Mouse (Mus musculus): ENCODE measurements around the gene Kdm4d. TPM values are rescaled to one million over a fixed set of nuclear protein-coding genes. Genes with fewer than 3 reads are reported as not detected.

Gene Kdm4d
- 1 to 10 TPM; 2.3 to 2.4 TPM for total RNA-seq (2021)

DNA sequence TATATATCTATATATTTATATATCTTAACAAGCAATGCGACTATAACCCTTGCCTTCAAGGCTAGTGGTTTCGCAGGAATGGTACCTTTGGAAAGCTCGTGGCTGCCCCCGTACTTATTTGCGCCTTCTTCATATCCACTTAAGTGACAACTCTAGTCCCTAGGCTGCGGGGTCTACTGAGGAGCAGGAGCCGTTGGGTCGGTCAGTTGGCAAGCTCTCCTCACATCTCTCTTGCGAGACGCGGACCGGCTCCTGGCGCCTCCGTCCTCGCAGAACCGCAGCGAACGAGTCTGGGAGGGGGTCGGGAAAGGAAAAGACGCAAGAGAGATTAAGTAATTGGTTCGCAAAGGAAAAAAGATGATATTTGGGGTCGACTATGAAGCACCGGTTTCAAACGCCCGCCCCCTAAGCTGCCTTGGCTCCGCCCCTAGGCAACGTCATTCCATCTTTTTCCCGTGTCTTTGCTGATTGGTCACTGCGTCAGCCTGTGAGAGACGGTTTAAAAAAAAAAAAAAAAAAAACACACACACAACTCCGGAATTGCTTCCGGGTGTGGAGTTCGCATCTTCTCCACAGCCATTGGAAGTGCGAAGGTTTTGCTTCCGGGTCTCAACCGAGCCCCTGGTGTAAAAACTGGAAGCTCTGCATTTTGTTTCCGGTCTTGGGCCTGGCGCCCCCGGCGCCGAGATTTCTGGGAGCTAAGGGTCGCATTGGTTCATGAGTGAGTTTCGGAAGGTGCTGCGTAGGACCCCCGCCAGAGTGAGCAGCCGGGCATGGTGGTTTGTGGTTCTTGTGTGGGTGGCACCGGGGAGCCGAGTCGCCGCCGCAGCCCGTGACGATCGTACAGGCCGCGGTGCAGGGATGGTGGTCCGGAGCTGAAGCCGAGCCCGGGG lies at the start of gene Kdm4d, which contains the start of gene Cwc15:
Gene Kdm4d (minus strand): TSS at position 460 of the 893 bp plus-strand sequence.
Gene Cwc15 (plus strand): TSS at position 595 of the 893 bp plus-strand sequence.
- intact Hi-C loops (cut with DNase I) = loop anchor here (5.0 to 10.0 kb wide), 2 partner anchors 118 to 665 kb away; partner anchors contain the start of gene Endod1
- peak; percentile 94 for DNase-seq (ENCODE audit: low spot score in 2 of 2)

DNA sequence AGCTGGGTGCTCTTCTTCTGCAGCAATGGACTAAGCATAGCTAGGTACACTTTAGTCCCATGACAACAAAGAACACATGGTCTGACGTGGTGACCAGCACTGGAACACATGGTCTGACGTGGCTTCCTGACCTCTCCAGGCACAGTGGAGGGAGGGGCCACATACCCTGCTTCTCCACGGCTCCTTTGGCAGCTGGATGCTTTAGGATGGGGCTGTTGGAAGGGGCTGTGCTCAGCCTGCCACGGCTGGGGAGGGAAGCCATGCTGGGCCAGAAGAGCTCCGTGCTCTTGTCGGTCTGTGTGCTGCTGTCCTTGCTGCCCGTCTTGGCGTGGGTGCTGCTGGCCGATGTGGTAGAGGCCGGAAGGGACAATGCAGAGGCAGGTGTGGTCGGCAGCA lies 48.1 kb upstream of the Kdm4d start:
- no peak for DNase-seq (ENCODE audit: low spot score in 2 of 2)
- intact Hi-C loops (cut with DNase I) = no loop called here

DNA sequence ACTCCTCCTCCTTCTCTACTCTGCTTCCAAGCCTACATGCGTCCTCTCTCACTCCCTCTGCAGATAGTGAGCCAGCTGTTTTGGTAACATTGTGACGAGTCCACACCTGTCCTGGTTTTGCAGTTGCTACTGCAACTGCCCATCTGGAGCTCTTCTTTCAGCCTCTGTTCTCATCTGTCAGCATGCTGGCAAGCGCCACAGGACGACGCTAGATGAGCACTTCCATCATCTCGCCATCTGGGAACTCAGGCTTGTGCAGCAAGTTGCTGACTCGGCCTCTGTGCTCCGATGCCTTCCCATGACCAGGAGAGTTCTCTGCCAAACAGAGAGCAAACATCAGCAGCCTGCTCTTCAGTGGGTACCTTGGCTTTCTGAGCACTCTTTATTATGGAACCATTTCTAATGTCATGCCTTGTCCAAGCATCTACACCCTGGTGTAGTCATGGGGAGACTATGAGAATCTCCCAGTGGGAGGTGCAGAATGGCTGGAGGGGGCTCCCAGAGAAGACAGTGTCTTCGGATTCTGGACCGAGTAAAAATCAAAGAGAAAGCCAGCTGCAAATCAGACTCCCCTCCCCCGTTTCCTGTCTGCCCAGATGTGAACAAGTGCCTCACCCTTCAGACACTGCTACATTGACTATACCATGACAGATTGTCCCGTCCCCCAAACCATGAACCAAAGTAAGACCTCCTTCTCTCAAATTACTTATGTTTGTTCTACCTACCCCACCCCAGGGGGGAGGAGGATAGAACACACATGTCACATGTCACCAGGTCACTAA lies 47.5 kb upstream of the Kdm4d start:
- intact Hi-C loops (cut with DNase I) = no loop called here
- no peak for DNase-seq (ENCODE audit: low spot score in 2 of 2)

DNA sequence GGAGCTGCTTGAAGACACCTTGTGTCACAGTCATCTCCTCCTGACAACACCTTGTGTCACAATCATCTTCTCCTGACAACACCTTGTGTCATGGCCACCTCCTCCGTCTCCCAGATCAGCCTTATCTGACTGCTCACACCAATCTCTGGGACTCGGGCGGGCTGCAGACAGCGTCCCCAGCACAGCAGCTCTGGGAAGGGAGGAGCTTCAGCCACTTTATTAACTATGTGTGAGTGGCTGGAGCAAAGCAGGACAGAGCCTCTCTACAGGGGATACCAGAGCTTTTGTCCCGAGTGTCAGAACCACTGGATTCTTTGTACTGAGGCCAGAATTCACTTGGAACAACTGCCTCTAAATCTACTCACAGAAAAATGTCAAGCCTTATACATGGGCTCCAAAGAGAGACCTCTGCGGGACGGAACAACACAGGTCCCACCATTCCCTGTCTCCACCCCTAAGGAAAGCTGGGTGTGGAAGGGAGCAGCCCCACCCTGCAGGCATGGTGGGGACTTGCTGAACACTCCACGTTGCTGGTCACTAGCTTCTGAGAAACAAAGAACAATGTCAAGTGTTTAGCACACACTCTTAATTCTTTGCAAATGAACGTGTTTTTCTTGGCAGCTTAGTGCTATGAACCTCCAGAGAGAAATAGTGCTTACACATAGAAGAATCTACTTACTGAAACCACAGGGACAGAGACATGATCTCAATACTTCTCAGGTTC lies 43.9 kb upstream of the Kdm4d start:
- intact Hi-C loops (cut with DNase I) = no loop called here

DNA sequence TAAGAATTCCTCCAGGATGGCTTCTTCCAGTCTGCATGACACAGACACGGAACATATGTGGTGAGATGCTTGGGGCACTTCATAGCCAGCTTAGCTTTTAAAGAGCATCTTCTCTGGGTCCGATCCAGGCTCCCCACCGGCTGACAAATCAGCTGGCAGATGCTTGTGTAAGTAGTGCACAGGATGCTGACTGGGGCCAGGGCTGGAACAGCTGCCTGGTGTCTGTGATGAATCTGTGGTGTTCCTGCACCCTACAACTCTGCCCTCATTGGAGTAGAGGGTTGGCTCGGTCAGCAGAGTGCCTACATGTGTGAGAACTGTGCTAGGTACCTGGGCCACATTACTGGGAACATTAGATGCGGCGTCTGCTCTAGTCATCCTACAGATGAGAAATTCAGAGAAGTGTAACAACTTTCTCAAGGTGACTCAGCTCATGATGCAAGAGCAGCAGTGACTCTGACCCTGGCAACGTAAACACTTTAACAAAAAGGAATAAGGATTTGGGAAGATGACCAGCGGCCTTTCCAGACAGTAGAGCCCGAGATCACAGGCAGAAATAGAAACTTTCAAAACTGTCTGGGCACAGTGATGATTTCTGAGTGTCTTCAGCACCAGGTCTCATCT lies 34.7 kb upstream of the Kdm4d start:
- DNase-seq (ENCODE audit: low spot score in 2 of 2) = no peak
- intact Hi-C loops (cut with DNase I) = no loop called here

More for the DNA sequence above, 43.9 kb upstream of the Kdm4d start:
- DNase-seq (ENCODE audit: low spot score in 2 of 2) = no peak

DNA sequence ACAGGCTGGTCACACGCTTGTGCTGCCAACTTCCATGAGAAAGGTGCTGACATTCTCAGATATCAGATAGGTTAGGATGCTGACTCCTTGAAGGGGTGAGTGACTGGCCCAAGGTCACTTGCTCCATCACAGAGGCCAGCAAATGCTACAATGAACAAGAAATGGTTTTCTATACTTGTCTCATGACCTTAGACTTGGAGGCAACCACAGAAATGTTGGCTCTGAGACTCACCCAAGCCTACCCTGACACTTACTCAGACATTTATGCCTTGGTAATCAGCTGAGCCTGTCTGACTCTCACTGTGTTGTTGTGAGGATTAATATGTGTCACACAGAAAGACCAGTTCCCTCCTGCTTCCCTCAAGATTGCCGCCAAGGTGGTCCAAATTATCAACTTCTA lies 33.4 kb upstream of the Kdm4d start:
- intact Hi-C loops (cut with DNase I) = no loop called here

DNA sequence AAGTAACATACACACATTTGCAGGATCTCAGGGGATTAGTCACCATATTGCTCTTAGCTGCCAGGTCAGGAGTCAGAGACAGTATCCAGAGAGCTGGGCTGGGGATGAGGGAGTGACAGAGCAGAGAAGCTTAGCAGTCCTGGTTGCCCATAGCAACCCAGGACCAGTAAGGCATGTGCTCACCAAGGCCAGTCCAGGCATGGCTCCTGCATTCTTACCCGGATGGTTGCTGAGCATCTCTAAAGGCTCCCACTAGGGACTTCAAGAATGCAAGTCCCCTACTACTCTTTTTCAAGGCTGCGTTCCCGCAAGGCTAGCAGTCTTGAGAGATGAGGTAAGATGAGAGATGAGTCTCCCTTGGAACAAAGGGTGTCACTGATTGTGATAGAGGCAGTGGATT lies 32.0 kb upstream of the Kdm4d start:
- intact Hi-C loops (cut with DNase I) = no loop called here
- no peak for DNase-seq (ENCODE audit: low spot score in 2 of 2)

More for the DNA sequence above, 33.4 kb upstream of the Kdm4d start:
- DNase-seq (ENCODE audit: low spot score in 2 of 2) = no peak

DNA sequence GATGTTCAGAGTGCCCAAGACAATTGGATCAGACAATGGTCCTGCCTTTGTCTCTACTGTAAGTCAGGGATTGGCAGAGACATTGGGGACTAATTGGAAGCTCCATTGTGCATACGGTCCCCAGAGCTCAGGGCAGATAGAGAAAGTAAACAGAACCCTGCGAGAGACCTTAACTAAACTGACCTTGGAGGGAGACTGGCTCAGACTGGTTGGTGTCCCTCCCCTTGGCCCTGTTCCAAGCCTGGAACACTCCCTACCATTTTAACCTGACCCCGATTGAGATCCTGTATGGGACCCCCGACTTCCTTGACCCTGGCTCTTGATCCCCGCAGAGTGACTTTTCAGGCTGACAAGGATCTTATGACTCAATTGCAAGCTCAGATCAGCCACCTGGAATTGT lies 29.7 kb upstream of the Kdm4d start:
- intact Hi-C loops (cut with DNase I) = no loop called here
- no peak for DNase-seq (ENCODE audit: low spot score in 2 of 2)

DNA sequence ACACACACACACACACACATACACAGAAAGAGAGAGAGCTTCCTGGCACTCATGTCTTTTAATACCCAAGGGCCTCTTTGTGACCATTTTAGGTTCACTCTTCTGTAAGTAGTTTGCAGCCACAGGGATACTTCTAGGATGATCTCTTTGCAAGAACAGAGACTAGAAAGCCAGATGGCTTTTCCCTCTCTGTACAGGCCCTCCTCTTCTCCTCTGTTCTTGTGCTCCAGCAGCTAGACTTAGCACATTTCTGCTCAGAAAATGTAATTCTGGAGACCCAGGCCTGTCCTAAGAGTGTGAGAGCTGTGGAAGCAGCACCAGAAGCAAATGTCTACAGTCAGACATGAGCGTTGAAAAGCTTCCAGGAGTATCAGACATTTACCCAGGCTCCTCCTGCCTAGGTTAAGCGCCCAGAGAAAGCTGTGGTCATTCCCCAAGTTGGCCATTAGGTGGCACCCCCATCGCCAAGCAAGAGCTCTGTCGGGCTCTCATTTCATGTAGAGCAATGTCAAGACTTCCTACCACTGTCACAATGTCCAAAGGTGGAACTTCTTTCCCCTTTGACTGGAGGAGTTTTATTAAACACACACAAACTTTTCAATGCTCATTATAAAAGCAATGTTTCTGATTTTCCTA lies 23.2 kb upstream of the Kdm4d start:
- intact Hi-C loops (cut with DNase I) = loop anchor here (1.0 to 5.0 kb wide), 2 partner anchors 176 to 244 kb away; no protein-coding TSS in a partner anchor
- DNase-seq (ENCODE audit: low spot score in 2 of 2) = peak; percentile 74 to 78

DNA sequence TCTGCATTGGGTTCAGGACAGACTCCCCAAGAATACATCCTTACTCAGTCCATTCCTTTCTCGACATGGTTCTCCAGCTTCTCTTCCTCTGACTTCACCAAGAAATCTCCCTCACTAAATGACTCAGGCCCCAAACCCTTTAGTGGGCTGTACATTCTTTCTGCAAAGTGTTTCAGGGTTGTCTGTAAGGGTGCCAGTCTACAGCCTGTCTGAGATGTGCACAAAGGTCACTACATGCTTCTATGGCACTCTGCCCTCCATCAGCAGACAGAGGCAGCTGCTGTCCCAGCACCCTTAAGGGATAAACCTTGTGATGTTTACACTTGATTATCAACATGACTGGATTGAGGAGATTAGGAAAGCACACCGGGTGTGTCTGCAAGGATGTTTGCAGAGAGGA lies 21.4 kb upstream of the Kdm4d start:
- intact Hi-C loops (cut with DNase I) = loop anchor here (5.0 kb wide), 1 partner anchor 246 kb away; no protein-coding TSS in a partner anchor
- no peak for DNase-seq (ENCODE audit: low spot score in 2 of 2)

DNA sequence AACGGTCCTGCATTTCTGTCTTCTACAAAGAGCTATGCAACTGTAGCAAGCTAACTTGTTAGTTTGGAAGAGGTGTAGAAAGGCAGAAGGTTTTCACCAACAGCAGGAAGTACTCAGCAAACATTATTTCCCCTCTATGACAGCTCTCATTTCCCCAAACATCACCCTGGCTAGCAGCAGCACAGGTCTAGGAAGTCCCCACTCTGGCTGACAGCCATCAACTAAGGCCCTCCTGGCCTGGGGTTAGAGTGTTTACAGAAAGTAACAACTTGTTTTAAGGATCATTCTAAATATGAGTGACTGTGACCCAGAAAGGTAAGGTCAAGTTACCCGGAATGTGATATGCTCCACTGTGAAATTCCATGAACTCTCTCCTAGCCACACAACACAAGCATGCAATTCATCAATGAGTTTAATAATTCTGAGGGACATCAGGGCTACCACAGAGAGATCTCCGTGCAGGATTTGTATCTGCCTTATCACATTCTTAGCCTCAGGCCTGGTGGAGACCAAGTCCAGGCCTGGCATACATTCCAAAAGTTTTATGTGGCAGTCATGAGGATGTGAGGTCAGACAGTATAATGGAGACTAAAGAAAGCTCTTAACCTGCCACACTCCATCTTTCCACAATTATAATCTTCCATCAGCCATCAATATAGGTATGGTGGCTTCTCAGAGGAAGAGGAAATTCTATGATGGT lies 20.8 kb upstream of the Kdm4d start:
- no peak for DNase-seq (ENCODE audit: low spot score in 2 of 2)
- intact Hi-C loops (cut with DNase I) = loop anchor here (5.0 kb wide), 1 partner anchor 246 kb away; no protein-coding TSS in a partner anchor

DNA sequence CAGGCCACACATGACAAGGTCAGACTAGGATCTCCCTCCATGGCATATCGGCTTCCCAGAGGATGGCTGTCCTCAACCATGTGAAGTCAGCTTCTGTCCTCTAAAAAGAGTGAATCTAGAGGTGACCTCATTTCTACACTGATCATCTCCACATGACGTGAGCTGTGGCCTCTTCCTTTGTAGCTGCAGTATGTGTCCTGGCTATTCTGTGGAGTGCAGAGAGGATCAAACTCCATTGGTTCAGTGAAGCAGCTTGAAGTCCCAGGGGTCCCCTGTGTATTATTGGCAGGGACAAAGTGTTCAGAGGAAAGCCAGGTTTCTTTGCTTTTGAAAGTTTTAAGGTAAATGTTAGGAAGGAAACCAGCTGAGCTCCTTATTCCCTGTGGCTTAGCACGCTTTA lies 17.8 kb upstream of the Kdm4d start:
- intact Hi-C loops (cut with DNase I) = no loop called here
- no peak for DNase-seq (ENCODE audit: low spot score in 2 of 2)

DNA sequence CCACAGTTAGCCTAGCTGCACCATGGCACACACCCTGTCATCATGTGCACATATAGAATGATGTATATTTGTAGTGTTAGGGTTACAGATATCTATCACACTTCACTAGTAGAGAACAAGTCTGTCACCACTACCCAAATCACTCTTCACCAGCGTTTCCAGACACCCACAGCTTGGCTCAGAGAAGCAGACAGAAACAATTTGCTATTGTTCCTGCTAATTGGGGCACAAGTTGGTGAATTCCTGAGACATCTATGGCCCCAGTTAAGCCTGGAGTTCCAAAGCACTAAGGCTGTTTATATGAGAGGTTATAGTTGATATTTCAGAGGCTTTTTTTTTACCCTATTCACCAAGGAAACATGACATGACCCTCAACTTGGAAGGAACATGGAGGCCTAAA lies 17.0 kb upstream of the Kdm4d start:
- intact Hi-C loops (cut with DNase I) = no loop called here
- DNase-seq (ENCODE audit: low spot score in 2 of 2) = no peak

DNA sequence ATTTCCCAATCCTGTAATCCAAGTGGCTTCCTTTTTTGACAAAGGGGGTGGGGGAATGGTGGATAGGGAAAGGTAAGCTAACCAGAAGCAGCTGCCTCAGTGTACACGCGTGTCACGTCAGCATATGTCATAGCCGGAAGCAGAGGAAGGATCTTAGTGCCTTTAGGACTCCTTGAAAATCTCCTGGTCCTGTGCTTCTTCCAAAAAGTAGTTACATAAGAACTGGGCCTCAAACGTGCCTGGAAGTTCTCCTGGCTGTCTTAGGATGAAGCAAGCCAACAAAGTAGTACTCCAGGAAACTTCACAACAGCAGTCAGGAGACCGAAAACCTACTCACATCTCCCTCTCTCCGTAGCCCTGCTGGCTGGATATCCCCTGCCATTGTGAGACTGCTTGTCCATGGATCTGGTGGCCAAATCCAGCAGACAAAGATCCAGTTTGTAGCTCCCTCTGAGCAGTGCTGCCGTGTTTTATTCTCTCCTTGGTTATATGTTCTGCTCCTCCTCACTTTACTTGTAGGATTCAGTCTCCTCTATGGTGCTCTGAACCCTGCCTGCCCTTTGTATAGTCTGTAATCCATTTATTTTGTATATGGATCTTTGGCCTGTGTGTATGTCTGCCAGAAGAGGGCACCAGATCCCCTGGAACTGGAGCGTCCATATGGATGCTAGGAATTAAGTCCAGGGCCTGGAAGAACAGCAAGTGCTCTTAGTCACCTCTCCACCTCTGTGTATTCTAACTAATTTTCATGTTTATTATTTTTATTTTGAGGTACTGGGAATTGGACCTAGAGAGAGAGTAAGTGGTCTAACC lies 12.6 kb upstream of the Kdm4d start:
- intact Hi-C loops (cut with DNase I) = no loop called here
- DNase-seq (ENCODE audit: low spot score in 2 of 2) = peak; percentile 17 to 32

DNA sequence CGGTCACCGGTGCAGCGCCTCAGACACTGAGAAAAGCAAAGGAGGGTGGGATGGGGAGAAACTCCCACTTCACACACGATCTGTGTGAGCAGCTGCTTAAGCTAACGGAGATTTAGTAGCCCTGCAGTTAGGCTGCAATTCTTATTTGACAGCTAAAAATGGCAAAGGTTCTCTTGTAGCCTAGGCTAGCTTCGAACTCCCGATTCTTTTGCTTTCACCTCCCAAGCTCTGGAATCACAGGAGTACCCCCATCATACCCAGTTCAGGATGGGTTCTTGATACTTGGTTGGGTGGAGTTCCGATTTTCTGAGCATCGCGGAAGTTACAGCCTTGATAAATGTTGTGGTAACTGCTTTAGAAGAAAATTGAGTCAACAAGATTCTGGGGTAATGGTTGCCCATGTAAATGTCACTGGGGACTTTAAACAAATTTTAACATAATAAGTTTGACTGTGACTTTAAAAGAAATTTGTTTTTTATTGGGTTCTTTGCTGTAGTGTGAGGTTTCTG lies 688 bp upstream of the Kdm4d start:
- intact Hi-C loops (cut with DNase I) = loop anchor here (5.0 to 10.0 kb wide), 2 partner anchors 119 to 666 kb away; partner anchors contain the start of gene Endod1
- no peak for DNase-seq (ENCODE audit: low spot score in 2 of 2)

DNA sequence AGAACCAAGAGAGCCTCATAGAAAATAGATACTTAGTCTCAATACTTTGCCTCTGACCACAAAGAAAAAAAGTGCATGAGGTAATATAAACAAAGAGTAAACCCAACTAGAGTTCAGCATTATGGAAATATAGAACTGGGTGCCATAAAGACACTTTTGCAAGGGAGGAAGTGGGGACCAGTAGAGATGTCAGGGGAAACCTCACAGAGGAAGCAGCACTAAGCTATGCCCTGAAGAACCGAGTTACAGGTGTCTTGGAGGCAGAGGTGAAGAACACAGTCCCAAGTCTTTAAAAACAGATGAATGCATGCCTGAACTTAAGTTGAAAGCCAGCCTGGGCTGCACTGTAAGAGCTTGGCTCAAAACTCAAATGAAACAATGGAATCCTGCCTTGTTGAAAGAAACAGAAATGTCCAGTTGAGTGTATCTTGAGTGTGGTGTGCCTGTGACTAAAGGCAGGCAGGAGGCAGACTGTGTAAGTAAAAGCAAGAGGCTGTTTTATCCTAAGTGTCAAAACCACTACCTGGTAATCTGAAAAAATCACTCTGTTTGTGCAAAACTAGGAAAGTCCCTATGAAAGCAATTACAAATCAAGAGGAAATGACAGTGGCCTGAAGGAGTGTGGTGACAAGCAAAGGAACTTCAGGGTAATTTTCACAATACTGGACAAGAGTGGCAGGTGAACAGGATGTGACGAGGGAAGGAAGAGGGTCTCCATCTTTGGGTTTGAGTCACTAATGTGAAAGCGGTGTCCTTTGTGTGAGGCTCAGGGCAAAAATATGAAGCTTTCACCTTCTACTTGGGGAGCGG lies 1.2 kb downstream of the Kdm4d start:
- intact Hi-C loops (cut with DNase I) = no loop called here
- no peak for DNase-seq (ENCODE audit: low spot score in 2 of 2)
